Mouse (Mus musculus): Measurements from ENCODE around the gene Marf1. TPM values are rescaled to one million over a fixed set of nuclear protein-coding genes. Genes with fewer than 3 reads are reported as not detected.

Gene Marf1
- polyA plus RNA-seq, 1 experiment from 2014 or later, result 16.2 TPM

DNA sequence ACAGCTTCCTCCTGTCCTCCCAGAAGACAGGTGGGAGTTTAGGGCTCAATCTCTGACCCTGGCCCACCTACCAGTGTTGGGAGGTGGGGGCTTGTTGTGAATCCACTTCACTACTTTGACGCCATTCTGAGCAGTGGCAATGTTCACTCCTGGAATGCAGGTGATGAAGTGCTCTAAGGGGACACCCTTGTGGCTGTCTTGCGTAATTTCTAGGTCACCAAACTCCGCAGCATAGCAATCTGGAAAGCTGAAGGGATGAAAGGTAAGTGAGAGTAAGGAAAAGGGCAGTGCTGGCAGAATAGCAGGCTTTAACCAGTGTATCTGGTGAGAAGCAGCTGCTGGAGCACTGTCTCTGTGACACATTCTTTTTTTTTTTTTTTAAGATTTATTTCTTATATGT is 31.8 kb downstream of the Marf1 start:
- H3K4me3 ChIP-seq, result no peak overlapping the region
- no peaks in the 10 kb centered on the region for H3K27me3 ChIP-seq (replicated peaks)
- no peaks in the 10 kb centered on the region for H3K4me1 ChIP-seq
- H3K4me2 ChIP-seq, result no peak overlapping the region
- no peaks in the 10 kb centered on the region for H3K9me3 ChIP-seq
- H3K27ac ChIP-seq, result no peak overlapping the region
- ATAC-seq (replicated peaks), result no peak
- WGBS, result 83% methylated on average over 3 of the region's 3 CpGs
- no peak overlapping the region for H3K9ac ChIP-seq
- peaks cover 53% of the 10 kb centered on the region for H3K36me3 ChIP-seq (replicated peaks)

DNA sequence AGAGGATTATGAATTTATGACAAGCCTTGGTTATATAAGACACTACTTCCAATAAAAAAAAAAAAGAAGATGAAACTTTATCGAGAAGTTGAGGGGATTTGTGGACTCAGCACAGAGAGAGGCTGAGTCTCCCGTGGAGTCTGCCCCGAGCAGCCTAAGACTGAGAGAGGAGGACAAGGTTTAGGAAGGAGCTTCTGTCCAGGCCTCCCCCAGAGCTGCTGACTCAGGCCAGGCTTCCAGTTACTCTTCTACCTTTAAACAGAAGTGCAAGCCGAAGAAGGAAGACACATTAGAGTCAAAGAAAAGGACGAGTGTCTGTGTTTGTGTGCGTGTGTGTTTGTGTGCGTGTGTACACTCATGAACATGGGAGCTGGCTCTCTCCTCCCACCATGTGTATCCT is 32.4 kb downstream of the Marf1 start:
- 91% methylated on average over 7 of the region's 7 CpGs for WGBS
- Histone ChIP-seq H3K9ac (no peak overlapping the region), H3K36me3 (replicated peaks) (peaks cover 53% of the 10 kb centered on the region), H3K4me1 (no peaks in the 10 kb centered on the region), H3K9me3 (no peaks in the 10 kb centered on the region), H3K27me3 (replicated peaks) (no peaks in the 10 kb centered on the region), H3K4me3 (no peak overlapping the region), H3K4me2 (no peak overlapping the region), H3K27ac (no peak overlapping the region)
- ATAC-seq (replicated peaks), result no peak

DNA sequence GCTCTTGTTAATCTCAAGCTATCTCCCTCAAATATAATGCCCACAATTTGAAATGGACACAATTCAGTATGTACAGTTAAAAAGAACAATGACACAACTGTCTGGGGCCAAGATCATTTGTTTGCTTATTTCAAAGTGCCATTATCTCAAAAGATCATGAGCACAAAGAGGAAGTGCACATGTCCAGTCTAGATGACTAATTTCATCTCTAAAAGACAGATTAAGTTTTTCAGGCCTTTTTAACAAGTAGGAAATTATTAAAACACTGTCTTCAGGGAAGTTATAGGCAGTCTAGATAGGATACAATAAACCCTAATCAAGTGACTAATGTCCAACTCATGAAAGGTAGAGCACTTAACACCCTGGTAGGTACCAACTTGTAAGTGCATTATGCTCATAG is 34.2 kb downstream of the Marf1 start:
- no peak overlapping the region for H3K4me2 ChIP-seq
- ATAC-seq (replicated peaks), result no peak
- H3K4me3 ChIP-seq, result no peak overlapping the region

DNA sequence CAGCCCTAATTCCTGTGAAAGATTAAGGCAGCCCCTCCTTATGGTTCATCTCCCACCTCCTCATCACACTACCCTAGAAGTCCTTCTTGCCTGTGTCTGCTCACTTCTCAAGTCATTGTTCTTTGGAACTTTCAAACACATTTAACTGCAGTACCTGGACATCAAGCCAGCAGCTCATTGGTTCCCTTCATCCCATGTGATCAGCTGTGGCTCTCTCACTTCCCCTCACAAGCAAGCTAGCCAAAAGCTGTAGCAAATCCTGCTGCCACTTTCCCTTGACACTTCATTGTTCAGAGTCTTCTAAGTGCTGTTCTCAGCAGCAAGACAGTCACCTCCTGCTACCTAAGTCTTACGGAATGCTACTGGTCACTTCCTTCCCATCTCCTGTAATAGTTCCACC is 37.9 kb downstream of the Marf1 start:
- H3K4me3 ChIP-seq, result no peak overlapping the region
- no peak overlapping the region for H3K27ac ChIP-seq
- ATAC-seq (replicated peaks), result no peak
- no peaks in the 10 kb centered on the region for H3K27me3 ChIP-seq (replicated peaks)
- H3K36me3 ChIP-seq (replicated peaks), result peaks cover 59% of the 10 kb centered on the region
- WGBS, result 97% methylated on average over 1 of the region's 1 CpGs
- no peaks in the 10 kb centered on the region for H3K4me1 ChIP-seq
- H3K9me3 ChIP-seq, result no peaks in the 10 kb centered on the region
- H3K4me2 ChIP-seq, result no peak overlapping the region
- H3K9ac ChIP-seq, result no peak overlapping the region

More for the DNA sequence above, 34.2 kb downstream of the Marf1 start:
- Histone ChIP-seq H3K9ac (no peak overlapping the region), H3K36me3 (replicated peaks) (peaks cover 53% of the 10 kb centered on the region), H3K9me3 (no peaks in the 10 kb centered on the region), H3K4me1 (no peaks in the 10 kb centered on the region), H3K27ac (no peak overlapping the region), H3K27me3 (replicated peaks) (no peaks in the 10 kb centered on the region)

DNA sequence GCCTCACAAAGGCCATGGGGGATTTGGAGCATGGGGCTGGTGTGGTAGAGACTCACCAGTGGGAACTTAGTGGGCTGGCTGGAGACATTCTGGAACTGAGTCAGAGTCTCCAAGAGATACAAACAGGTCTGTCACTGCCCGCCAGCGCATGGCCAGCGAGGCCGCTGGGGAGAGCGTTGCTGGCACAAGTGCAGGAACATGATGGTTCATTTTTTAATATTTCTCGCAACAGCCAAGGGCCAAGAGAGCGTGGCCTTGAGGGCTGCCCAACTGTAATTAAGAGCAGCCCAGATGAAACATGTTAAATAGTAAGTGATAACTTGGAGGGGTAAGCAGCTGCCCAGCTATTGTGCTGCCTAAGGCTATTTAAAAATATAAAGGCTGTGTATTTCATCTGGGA is 38.4 kb downstream of the Marf1 start:
- Histone ChIP-seq H3K27me3 (replicated peaks) (no peaks in the 10 kb centered on the region), H3K9me3 (no peaks in the 10 kb centered on the region), H3K27ac (no peak overlapping the region), H3K9ac (no peak overlapping the region), H3K4me3 (no peak overlapping the region), H3K4me2 (no peak overlapping the region), H3K4me1 (no peaks in the 10 kb centered on the region), H3K36me3 (replicated peaks) (peaks cover 61% of the 10 kb centered on the region)
- ATAC-seq (replicated peaks), result no peak
- 92% methylated on average over 7 of the region's 7 CpGs for WGBS

DNA sequence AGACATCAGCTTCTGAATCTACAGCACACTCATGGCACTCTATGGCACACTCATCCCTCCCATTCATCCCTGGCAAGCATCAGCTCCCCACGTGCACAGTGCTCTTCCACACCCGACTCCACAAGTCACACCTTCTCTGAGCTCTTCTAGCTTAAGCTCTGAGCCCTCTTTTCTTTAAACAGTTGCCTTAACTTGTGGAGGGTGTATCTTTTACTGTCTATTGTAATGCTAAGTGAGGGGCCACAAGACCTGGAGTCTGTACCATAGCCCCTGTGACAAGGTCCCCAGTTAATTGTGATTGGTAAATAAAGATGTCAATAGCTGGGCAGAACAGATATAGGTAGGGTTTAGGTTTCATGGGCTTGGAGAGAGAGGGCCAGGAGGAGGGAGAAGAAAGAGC is 39.2 kb downstream of the Marf1 start:
- Histone ChIP-seq H3K27me3 (replicated peaks) (no peaks in the 10 kb centered on the region), H3K4me3 (no peak overlapping the region), H3K9me3 (no peaks in the 10 kb centered on the region), H3K4me2 (no peak overlapping the region), H3K27ac (no peak overlapping the region), H3K36me3 (replicated peaks) (peaks cover 58% of the 10 kb centered on the region), H3K9ac (no peak overlapping the region), H3K4me1 (no peaks in the 10 kb centered on the region)
- no peak for ATAC-seq (replicated peaks)
- WGBS, result 90% methylated on average over 2 of the region's 2 CpGs

DNA sequence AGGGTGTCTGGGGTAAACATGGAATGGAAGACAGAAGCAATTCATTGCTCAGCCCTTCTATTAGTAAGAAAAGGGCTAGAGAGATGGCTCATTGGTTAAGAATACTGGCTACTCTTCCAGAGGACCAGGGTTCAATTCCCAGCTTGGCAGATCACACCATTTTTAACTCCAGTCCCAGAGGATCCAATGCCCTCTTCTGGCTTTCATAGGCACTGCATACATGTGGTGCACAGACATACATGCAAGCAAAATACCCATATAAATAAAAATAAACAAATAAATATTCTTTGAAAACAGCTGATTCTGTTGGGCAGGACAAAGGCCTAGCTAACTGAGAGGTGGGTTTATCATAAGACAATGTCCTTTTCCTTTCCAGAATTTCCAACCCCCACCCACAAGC is 40.6 kb downstream of the Marf1 start:
- H3K9me3 ChIP-seq, result no peaks in the 10 kb centered on the region
- no peak overlapping the region for H3K4me2 ChIP-seq
- H3K36me3 ChIP-seq (replicated peaks), result peaks cover 58% of the 10 kb centered on the region
- H3K27ac ChIP-seq, result no peak overlapping the region
- no peak overlapping the region for H3K9ac ChIP-seq
- H3K4me1 ChIP-seq, result no peaks in the 10 kb centered on the region
- H3K4me3 ChIP-seq, result no peak overlapping the region
- H3K27me3 ChIP-seq (replicated peaks), result no peaks in the 10 kb centered on the region
- no peak for ATAC-seq (replicated peaks)

DNA sequence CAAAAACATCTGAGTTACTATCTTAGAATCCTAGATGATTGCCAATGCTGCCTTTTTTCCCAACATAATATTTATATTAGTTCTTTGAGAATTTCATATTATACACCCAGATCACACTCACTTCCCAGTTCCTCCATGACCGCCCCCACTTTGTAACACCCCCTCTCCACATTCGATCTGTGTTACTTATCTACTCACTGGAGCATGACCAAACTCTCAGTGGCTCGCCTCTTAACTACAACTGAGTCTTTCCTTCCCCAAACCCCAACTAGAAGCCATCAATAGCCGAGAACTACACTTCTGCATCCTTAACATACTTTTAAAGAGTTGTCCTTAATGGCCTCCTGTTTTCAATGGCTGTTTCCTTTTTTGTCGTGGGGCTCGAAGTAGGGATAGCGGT is 41.6 kb downstream of the Marf1 start:
- Histone ChIP-seq H3K4me1 (no peaks in the 10 kb centered on the region), H3K4me2 (no peak overlapping the region), H3K9ac (no peak overlapping the region), H3K27me3 (replicated peaks) (no peaks in the 10 kb centered on the region), H3K36me3 (replicated peaks) (peaks cover 61% of the 10 kb centered on the region), H3K27ac (no peak overlapping the region), H3K4me3 (no peak overlapping the region), H3K9me3 (no peaks in the 10 kb centered on the region)
- ATAC-seq (replicated peaks), result no peak
- 96% methylated on average over 7 of the region's 7 CpGs for WGBS

DNA sequence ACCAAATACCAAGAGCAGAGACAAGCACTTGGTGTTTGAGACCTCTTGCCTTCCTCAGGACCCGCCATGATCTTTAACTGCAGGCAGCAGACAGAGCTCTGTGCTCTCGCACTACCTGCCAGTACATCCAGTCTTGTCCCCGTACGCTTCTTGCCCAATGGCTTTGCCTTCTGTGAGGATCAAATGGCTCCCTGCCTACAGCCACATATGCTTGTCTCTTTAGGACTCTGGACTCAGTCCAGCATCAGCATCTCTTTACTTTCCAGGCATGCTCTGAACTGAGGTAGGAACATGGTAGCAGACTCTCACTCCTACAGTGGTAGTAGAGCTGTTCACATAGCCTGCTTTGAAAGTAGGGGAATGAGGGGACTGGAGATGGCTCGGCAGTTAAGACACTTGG is 42.2 kb downstream of the Marf1 start:
- Histone ChIP-seq H3K4me3 (no peak overlapping the region), H3K27me3 (replicated peaks) (no peaks in the 10 kb centered on the region), H3K4me1 (no peaks in the 10 kb centered on the region), H3K36me3 (replicated peaks) (peaks cover 59% of the 10 kb centered on the region), H3K27ac (no peak overlapping the region), H3K4me2 (no peak overlapping the region), H3K9ac (no peak overlapping the region), H3K9me3 (no peaks in the 10 kb centered on the region)
- ATAC-seq (replicated peaks), result no peak
- WGBS, result 89% methylated on average over 5 of the region's 5 CpGs

DNA sequence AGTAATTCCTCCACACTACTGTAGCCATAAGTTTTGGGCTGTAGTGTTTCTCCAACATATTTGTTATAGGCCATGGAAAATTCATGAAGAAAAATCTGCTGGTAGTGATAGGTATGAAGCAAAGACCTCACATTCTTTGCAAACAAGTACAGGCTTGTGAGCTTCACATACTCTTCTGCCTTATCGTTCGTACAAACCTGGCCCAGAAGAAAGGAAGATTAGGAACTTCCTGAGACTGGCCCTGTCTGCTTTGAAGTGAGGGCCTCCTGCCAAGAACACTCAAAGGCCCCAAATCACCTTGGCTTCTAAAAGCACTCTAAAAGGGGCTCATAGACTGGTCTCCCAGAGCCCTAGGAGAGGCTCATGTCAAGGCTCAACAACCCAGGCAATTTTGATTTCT is 45.9 kb downstream of the Marf1 start:
- Histone ChIP-seq H3K9me3 (no peaks in the 10 kb centered on the region), H3K36me3 (replicated peaks) (peaks cover 37% of the 10 kb centered on the region), H3K4me1 (no peaks in the 10 kb centered on the region), H3K4me3 (no peak overlapping the region), H3K27ac (no peak overlapping the region), H3K4me2 (no peak overlapping the region), H3K9ac (no peak overlapping the region), H3K27me3 (replicated peaks) (no peaks in the 10 kb centered on the region)
- 92% methylated on average over 2 of the region's 2 CpGs for WGBS
- ATAC-seq (replicated peaks), result no peak

DNA sequence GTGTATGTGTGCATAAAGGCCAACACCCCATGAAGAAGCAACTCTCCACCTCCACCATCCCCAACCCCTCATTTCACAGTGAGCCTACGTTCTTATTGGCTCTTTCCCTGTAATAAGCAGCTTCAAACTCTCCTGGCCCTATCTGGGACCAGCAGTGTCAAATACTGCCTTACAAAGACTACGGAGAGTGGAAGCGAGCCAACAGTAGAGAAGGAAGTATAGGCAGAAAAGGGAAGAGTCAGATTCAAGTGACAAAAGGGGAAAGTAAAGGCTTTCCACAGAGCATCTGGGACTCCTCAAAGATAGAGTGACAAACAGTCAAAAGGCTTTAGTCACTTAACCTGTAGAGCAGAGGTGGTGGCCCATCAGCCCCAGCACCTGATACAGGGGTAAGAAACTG is 50.4 kb downstream of the Marf1 start:
- no peak overlapping the region for H3K27ac ChIP-seq
- no peak overlapping the region for H3K9ac ChIP-seq
- no peak overlapping the region for H3K4me2 ChIP-seq
- ATAC-seq (replicated peaks), result no peak
- H3K27me3 ChIP-seq (replicated peaks), result no peaks in the 10 kb centered on the region
- WGBS, result 93% methylated on average over 3 of the region's 3 CpGs
- no peaks in the 10 kb centered on the region for H3K4me1 ChIP-seq
- H3K9me3 ChIP-seq, result no peaks in the 10 kb centered on the region
- H3K4me3 ChIP-seq, result no peak overlapping the region
- peaks cover 32% of the 10 kb centered on the region for H3K36me3 ChIP-seq (replicated peaks)

DNA sequence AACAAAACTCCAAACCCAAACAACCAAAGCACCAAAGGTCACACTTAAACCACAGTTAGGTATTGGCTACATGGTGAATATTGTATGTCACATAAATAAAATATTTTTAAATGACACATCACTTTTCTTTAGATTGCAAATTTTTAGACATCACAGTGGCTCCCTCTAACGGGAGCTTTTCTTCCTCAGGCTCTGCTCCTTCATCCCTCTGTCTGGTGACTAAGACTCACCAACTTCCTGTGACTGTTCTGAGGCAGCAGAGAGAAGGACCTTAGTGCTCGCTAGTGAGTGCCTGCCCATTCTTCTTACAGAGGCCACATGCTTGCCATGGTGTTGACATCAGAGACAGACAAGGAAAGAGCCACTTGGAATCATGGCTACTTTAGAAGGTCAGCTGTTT is 51.0 kb downstream of the Marf1 start:
- Histone ChIP-seq H3K27me3 (replicated peaks) (no peaks in the 10 kb centered on the region), H3K9ac (no peak overlapping the region), H3K4me2 (no peak overlapping the region), H3K27ac (no peak overlapping the region), H3K4me1 (no peaks in the 10 kb centered on the region), H3K36me3 (replicated peaks) (peaks cover 32% of the 10 kb centered on the region), H3K4me3 (no peak overlapping the region), H3K9me3 (no peaks in the 10 kb centered on the region)
- WGBS, result 71% methylated on average over 2 of the region's 2 CpGs
- no peak for ATAC-seq (replicated peaks)

DNA sequence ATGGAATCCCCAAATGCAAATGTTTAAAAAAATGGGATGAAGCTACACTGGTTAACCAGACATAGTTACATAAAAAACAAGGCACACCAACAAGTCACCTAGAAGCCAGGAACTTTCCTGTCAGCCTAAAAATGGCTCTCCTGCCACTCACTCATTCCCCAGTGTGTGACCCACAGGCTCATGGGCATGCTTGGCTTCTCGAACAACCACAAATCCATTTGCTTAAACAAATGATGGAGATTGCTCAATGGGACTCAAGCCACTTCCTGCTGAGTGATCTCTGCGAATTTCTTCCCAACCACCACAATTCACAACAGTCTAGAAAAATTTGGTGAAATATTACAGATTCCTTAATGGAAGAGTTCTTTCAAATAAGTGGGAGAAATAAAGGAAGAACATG is 52.2 kb downstream of the Marf1 start:
- Histone ChIP-seq H3K4me2 (no peak overlapping the region), H3K36me3 (replicated peaks) (peaks cover 28% of the 10 kb centered on the region), H3K4me3 (no peak overlapping the region), H3K4me1 (no peaks in the 10 kb centered on the region), H3K9me3 (no peaks in the 10 kb centered on the region), H3K9ac (no peak overlapping the region), H3K27ac (no peak overlapping the region), H3K27me3 (replicated peaks) (no peaks in the 10 kb centered on the region)
- 78% methylated on average over 2 of the region's 2 CpGs for WGBS
- no peak for ATAC-seq (replicated peaks)

DNA sequence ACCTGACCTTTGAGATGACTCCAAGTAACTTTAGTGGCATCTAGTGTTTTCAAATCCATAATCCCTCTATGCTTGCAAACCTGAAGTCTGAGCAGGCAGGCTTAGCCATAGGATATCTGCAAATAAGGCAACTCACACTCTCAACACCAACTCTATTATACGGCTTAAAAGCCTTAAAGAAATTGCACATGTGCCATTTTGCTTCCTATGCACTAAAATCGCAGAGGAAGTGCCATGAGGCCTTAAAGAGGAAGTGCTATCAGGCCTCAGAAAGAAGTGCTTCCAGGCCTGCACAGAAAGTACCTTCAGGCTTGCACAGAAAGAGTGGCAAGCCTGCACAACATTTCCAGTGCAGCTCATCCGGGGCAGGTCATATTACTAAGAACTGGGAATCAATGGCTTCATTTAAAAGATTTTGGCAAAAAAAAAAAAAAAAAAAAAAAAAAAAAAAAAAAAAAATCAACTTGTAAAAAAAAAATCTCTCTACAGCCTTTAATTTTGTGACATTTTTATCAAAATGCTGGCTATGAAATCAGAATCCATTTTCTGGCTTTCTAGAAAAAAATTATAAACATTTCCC is 53.4 kb downstream of the Marf1 start:
- Histone ChIP-seq H3K27me3 (replicated peaks) (no peaks in the 10 kb centered on the region), H3K9ac (no peak overlapping the region), H3K27ac (no peak overlapping the region), H3K4me2 (no peak overlapping the region), H3K4me1 (no peaks in the 10 kb centered on the region), H3K4me3 (no peak overlapping the region), H3K36me3 (replicated peaks) (peaks cover 28% of the 10 kb centered on the region), H3K9me3 (no peaks in the 10 kb centered on the region)
- WGBS, result 90% methylated on average over 3 of the region's 3 CpGs
- no peak for ATAC-seq (replicated peaks)
